Mouse (Mus musculus): ENCODE measurements around the gene Myh13. TPM values are rescaled to one million over a fixed set of nuclear protein-coding genes. Genes with fewer than 3 reads are reported as not detected.

The Myh13 gene
- not detected for total RNA-seq (2023)

DNA sequence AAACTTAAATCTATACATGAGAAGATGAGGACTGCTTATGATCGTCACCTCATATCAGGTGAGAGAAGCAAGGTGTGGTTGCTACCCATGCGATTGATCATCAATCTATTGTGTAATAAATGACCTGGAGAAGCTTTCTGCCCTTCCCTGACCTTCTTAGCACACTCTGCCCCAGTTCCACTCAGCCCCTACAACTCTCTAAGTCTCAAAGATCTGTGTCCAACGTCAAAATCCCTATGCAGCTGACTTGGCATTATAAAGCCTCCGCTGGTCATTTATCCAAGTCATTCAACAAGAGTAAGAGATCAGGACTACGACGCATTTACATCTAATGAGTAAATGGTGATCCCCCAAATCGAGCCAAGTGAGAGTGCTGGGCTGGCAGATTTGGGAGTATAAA is at the start of gene Myh13:
Gene Myh13 (plus strand): TSS at position 301 of the 400 bp plus-strand sequence.

DNA sequence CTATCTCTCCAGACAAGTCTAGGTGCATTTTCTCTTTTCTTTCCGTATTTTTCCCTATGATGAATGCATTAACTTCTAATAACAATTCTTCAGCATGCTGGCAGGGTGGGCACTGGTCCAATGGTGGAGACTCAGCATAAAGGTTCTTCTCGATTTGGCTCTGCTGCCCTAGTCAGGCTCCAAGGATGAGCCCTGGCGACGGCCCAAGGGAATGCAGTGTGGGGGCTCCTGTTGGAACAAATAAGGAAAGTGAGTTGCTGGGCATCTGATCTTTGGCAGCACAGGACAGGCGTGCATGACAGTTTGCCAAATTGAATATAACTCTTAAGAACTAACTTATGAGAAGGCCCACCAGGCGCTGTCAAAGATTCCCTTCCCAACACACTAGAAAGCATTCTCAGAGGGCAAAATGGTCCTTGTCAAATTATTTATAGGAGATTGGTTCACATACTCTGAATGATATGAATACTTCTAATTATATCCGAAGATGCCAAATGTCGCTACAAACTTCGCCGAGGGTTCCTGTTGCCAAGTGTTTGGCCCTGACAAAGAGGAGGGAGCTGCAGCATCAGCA is 44.8 kb upstream of the Myh13 start, which contains the start of gene Myh8:
Gene Myh8 (plus strand): TSS at position 524 of the 574 bp plus-strand sequence.

Other genes starting within 250 kb of the Myh13 start
- not detected for gene Myh3, start 243.4 kb upstream of the Myh13 start, total RNA-seq (2023)
- gene Myh2, start 150.6 kb upstream of the Myh13 start, total RNA-seq (2023): not detected
- not detected for gene Myh1, start 121.6 kb upstream of the Myh13 start, total RNA-seq (2023)
- gene Myh4, start 83.6 kb upstream of the Myh13 start, total RNA-seq (2023): not detected
- not detected for gene Myh8, start 44.5 kb upstream of the Myh13 start, total RNA-seq (2023)
- 1 to 10 TPM; 3.5 to 5.5 TPM for gene Gas7, start 133.8 kb downstream of the Myh13 start, total RNA-seq (2023)

Measured in B cell, adult 67 days (primary cell).